In the genomic region with DNA sequence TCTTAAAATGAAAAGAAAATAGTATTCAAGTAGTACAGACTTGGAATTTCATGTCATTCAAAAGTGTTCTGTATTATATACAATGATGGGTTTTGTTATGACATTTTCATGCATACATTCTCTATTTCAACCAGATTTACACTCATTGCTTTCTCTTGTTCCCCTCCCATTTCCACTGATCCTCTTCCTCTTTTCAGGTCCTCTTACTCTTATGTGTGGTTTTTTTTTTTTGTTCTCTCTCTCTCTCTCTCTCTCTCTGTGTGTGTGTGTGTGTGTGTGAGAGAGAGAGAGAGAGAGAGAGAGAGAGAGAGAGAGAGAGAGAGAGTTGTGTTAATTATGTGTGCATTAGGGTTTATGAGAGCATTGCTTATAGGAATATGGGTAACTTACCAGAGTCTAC, we compare ENCODE assay signal across 41 mouse cellular contexts. TPM values are rescaled to one million over a fixed set of nuclear protein-coding genes. Genes with fewer than 3 reads are reported as not detected.
"Had no signal": no experiment of that assay in that cellular context is flagged by ENCODE, and none has a peak within 500 bp of the region (broad histone marks: within the 10 kb centered on the region; RNA-seq: fewer than 3 reads in every experiment).

No protein-coding gene starts in this region.

- H3K9ac ChIP-seq: heart, embryonic 13.5 days; heart, embryonic 15.5 days; hindbrain, embryonic 13.5 days; hindbrain, embryonic 15.5 days; kidney, embryonic 15.5 days; limb, embryonic 13.5 days; limb, embryonic 15.5 days had no signal

- H3K27me3 ChIP-seq: heart, embryonic 13.5 days; heart, embryonic 15.5 days; hindbrain, embryonic 13.5 days; hindbrain, embryonic 15.5 days; kidney, embryonic 15.5 days; limb, embryonic 13.5 days; limb, embryonic 15.5 days had no signal

- H3K9me3 ChIP-seq: heart, embryonic 13.5 days; heart, embryonic 15.5 days; hindbrain, embryonic 13.5 days; hindbrain, embryonic 15.5 days; kidney, embryonic 15.5 days; limb, embryonic 13.5 days; limb, embryonic 15.5 days had no signal

- H3K4me1 ChIP-seq: heart, embryonic 13.5 days; heart, embryonic 15.5 days; hindbrain, embryonic 13.5 days; hindbrain, embryonic 15.5 days; kidney, embryonic 15.5 days; limb, embryonic 13.5 days; limb, embryonic 15.5 days had no signal

- ATAC-seq: hindbrain, postnatal 0 days; intestine, embryonic 16.5 days had no signal

- DNase-seq: gastrocnemius, adult 2 months; gastrocnemius, postnatal 10 days; gastrocnemius, postnatal 25 days; heart, adult 11 months; heart, adult 2 months; heart, postnatal 14 days; heart, postnatal 36 days; kidney, adult 11 months; kidney, adult 2 months; kidney, adult 9 months; kidney, postnatal 14 days; kidney, postnatal 36 days; layer of hippocampus, adult 9-11 months; layer of hippocampus, postnatal 36 days; left cerebral cortex, postnatal 4 days had no signal

- H3K4me3 ChIP-seq: gastrocnemius, adult 2 months; heart, adult 2 months; heart, embryonic 13.5 days; heart, embryonic 15.5 days; hindbrain, embryonic 13.5 days; hindbrain, embryonic 15.5 days; kidney, embryonic 15.5 days; limb, embryonic 13.5 days; limb, embryonic 15.5 days had no signal

- H3K27ac ChIP-seq: gastrocnemius, adult 2 months; heart, adult 2 months; heart, embryonic 13.5 days; heart, embryonic 15.5 days; hindbrain, embryonic 13.5 days; hindbrain, embryonic 15.5 days; hindbrain, postnatal 0 days; kidney, embryonic 15.5 days; kidney, postnatal 0 days; limb, embryonic 13.5 days; limb, embryonic 15.5 days had no signal

- H3K4me2 ChIP-seq: heart, embryonic 11.5 days; heart, embryonic 13.5 days; heart, embryonic 15.5 days; hindbrain, embryonic 13.5 days; hindbrain, embryonic 15.5 days; kidney, embryonic 15.5 days; limb, embryonic 13.5 days; limb, embryonic 15.5 days had no signal

- H3K36me3 ChIP-seq: heart, embryonic 13.5 days; heart, embryonic 15.5 days; hindbrain, embryonic 13.5 days; hindbrain, embryonic 15.5 days; kidney, embryonic 15.5 days; limb, embryonic 13.5 days; limb, embryonic 15.5 days had no signal

RNA-seq across cellular contexts. Expression of gene 4933425L06Rik, which starts 15.8 kb away (rescaled TPM):
- total RNA-seq: gastrocnemius, adult 2 months; gastrocnemius, postnatal 10 days; gastrocnemius, postnatal 25 days; gastrocnemius, postnatal 4 days; heart, adult 2 months; heart, postnatal 14 days; heart, postnatal 36 days; hematopoietic stem cell, adult 5-6 weeks; hindbrain, postnatal 0 days; layer of hippocampus, adult 18-20 months; layer of hippocampus, adult 8-10 months; layer of hippocampus, postnatal 14 days; layer of hippocampus, postnatal 36 days; left cerebral cortex, adult 18-20 months; left cerebral cortex, adult 8-10 months; left cerebral cortex, postnatal 10 days; left cerebral cortex, postnatal 25 days; left cerebral cortex, postnatal 4 days had no signal
- polyA plus RNA-seq: frontal cortex, adult 2 months; heart, adult 2 months; heart, embryonic 11.5 days; heart, embryonic 13.5 days; heart, embryonic 15.5 days; heart, postnatal 0 days; hindbrain, embryonic 11.5 days; hindbrain, embryonic 13.5 days; hindbrain, embryonic 15.5 days; hindbrain, postnatal 0 days; intestine, embryonic 14.5 days; intestine, embryonic 16.5 days; kidney, adult 2 months; kidney, embryonic 15.5 days; kidney, postnatal 0 days; large intestine, adult 2 months; limb, embryonic 11.5 days; limb, embryonic 13.5 days; limb, embryonic 15.5 days had no signal
